Comparison of ENCODE assay signal across 15 mouse cellular contexts in the genomic region with DNA sequence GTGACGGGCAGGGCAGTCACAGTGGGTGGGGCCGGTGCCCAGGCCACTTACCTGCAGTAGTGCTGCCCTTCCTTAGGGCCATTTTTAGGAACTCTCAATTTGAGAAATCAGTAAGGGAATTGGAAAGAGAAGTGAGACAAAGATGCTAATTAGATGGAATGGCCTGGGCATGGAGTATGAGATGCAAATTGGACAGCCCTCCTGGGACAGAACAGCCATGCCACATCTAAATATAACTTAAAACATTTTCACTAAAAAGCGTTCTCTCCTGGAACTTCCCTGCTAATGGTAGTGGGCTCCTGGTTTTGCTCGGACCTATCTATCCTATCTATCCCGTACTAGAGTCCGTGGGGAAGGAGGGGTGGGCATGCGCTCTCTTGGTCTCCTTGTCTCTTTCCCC.
"Had no signal": no experiment of that assay in that cellular context is flagged by ENCODE, and none has a peak within 500 bp of the region (broad histone marks: within the 10 kb centered on the region; RNA-seq: fewer than 3 reads in every experiment).

No protein-coding gene starts in this region.

- H3K27ac ChIP-seq: liver, embryonic 13.5 days; liver, embryonic 15.5 days; lung, embryonic 15.5 days; macrophage; midbrain, embryonic 13.5 days; midbrain, embryonic 15.5 days; neural tube, embryonic 12.5 days had no signal

- H3K4me3 ChIP-seq: liver, embryonic 13.5 days; liver, embryonic 15.5 days; lung, embryonic 15.5 days; megakaryocyte, embryonic 14.5 days; midbrain, embryonic 13.5 days; midbrain, embryonic 15.5 days; neural tube, embryonic 12.5 days had no signal

- H3K9me3 ChIP-seq: liver, embryonic 13.5 days; liver, embryonic 15.5 days; lung, embryonic 15.5 days; megakaryocyte, embryonic 14.5 days; midbrain, embryonic 13.5 days; midbrain, embryonic 15.5 days; neural tube, embryonic 12.5 days had no signal

- DNase-seq: liver, embryonic 13.5 days; liver, postnatal 0 days; lung, adult 2 months; right cerebral cortex, postnatal 14 days; thymus, adult 18-20 months; thymus, postnatal 14 days; thymus, postnatal 36 days had no signal

- H3K9ac ChIP-seq: liver, embryonic 13.5 days; liver, embryonic 15.5 days; liver, postnatal 0 days; lung, embryonic 15.5 days; midbrain, embryonic 13.5 days; midbrain, embryonic 15.5 days; neural tube, embryonic 12.5 days had no signal

- H3K4me2 ChIP-seq: liver, embryonic 13.5 days; liver, embryonic 15.5 days; lung, embryonic 15.5 days; midbrain, embryonic 11.5 days; midbrain, embryonic 13.5 days; midbrain, embryonic 15.5 days; neural tube, embryonic 12.5 days had no signal

- H3K27me3 ChIP-seq: liver, embryonic 13.5 days; liver, embryonic 15.5 days; lung, embryonic 15.5 days; megakaryocyte, embryonic 14.5 days; midbrain, embryonic 13.5 days; midbrain, embryonic 15.5 days; neural tube, embryonic 12.5 days had no signal
